11 mouse cellular contexts compared by ENCODE assay signal in the genomic region with DNA sequence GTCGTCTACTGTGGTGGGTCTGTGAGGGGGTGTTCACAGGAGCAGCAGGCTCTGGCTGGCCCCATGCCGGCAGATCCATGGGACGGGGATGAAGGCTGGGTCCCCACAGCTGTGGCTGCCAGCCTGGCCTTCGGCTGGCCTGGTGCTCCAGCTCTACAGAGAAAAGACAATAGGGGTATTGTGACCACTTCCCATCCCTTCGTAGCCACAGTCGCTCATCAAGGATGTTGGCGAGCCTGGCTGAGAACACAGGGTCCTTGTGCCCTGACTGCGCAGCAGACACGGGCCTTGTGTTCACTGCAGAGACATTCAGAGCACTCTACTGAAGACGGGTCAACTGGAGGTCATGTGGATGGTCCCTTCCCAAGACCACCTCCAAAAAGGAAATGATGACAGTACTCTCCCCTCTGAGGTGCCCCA.
DNase-seq lines count a peak whose midpoint lies in the region; ATAC-seq and TF ChIP-seq lines count a peak whose summit lies in the region.
"Had no signal": no experiment of that assay in that cellular context is flagged by ENCODE, and none has a peak within 500 bp of the region (broad histone marks: within the 10 kb centered on the region; RNA-seq: fewer than 3 reads in every experiment).

No protein-coding gene starts in this region.

- no peaks in the 10 kb centered on the region for H3K36me3 ChIP-seq in forebrain, embryonic 16.5 days (ENCODE audit: control insufficient read depth, insufficient read depth)
- H3K36me3 ChIP-seq in forebrain, embryonic 14.5 days (ENCODE audit: control insufficient read depth, insufficient read depth, low read length), result no peaks in the 10 kb centered on the region
- no peaks in the 10 kb centered on the region for H3K36me3 ChIP-seq in midbrain, postnatal 0 days (ENCODE audit: insufficient read depth, low read length)
- H3K36me3 ChIP-seq in midbrain, embryonic 14.5 days (ENCODE audit: control insufficient read depth, insufficient read depth, low read length), result no peaks in the 10 kb centered on the region
- H3K36me3 ChIP-seq in stomach, postnatal 0 days (ENCODE audit: control insufficient read depth, insufficient read depth, low read length), result no peaks in the 10 kb centered on the region

- DNase-seq in forebrain, embryonic 14.5 days (ENCODE audit: low spot score), result no peak
- peak; percentile 62 for DNase-seq in midbrain, postnatal 0 days (ENCODE audit: low spot score)
- no peak for DNase-seq in midbrain, embryonic 14.5 days
- DNase-seq in left cerebral cortex, postnatal 10 days (ENCODE audit: extremely low spot score in 1 of 2, low spot score in 2 of 2), result peak; percentile 53 to 71
- DNase-seq in stomach, postnatal 0 days (ENCODE audit: low spot score), result peak; percentile 24
- no peak for DNase-seq in lung, adult 18-20 months
- DNase-seq: thymus, adult 18-20 months had no signal

- peak; percentile 50; the same call in 1 of the 2 replicates for ATAC-seq in forebrain, embryonic 16.5 days
- no peak for ATAC-seq in forebrain, embryonic 14.5 days
- ATAC-seq in midbrain, postnatal 0 days (ENCODE audit: low FRiP score), result peak; percentile 71
- no peak; the same call in 1 of the 2 replicates for ATAC-seq in midbrain, embryonic 14.5 days (ENCODE audit: low FRiP score, low TSS enrichment)
- peak; percentile 47; the same call in 1 of the 2 replicates for ATAC-seq in stomach, postnatal 0 days (ENCODE audit: low FRiP score, low TSS enrichment)
- no peak for ATAC-seq in inflammation-experienced regulatory T-cells, adult 6 months

- H3K9ac ChIP-seq in forebrain, embryonic 16.5 days (replicated peaks; ENCODE audit: low read depth, low read length), result no peak overlapping the region
- H3K9ac ChIP-seq in forebrain, embryonic 14.5 days (ENCODE audit: low read length), result no peak overlapping the region
- no peak overlapping the region for H3K9ac ChIP-seq in midbrain, postnatal 0 days (replicated peaks; ENCODE audit: low read length, poor library complexity, severe bottlenecking)
- H3K9ac ChIP-seq in midbrain, embryonic 14.5 days (replicated peaks; ENCODE audit: low read length), result no peak overlapping the region
- no peak overlapping the region for H3K9ac ChIP-seq in stomach, postnatal 0 days (ENCODE audit: low read length)

- H3K27ac ChIP-seq in forebrain, embryonic 16.5 days (ENCODE audit: low read length), result no peak overlapping the region
- H3K27ac ChIP-seq in forebrain, embryonic 14.5 days (ENCODE audit: low read depth, low read length), result no peak overlapping the region
- no peak overlapping the region for H3K27ac ChIP-seq in midbrain, postnatal 0 days (ENCODE audit: low read depth, low read length)
- H3K27ac ChIP-seq in midbrain, embryonic 14.5 days (replicated peaks; ENCODE audit: low read depth, low read length), result no peak overlapping the region
- H3K27ac ChIP-seq in stomach, postnatal 0 days (replicated peaks), result no peak overlapping the region
- H3K27ac ChIP-seq: left cerebral cortex, adult 2 months had no signal

- TF ChIP-seq CTCF in midbrain, postnatal 0 days (IDR thresholded peaks at IDR 0.05), result no peak
- no peak for TF ChIP-seq CTCF in stomach, postnatal 0 days (IDR thresholded peaks at IDR 0.05; ENCODE audit: low read depth)

- H3K9me3 ChIP-seq in forebrain, embryonic 16.5 days (ENCODE audit: control insufficient read depth, low read length), result no peaks in the 10 kb centered on the region
- H3K9me3 ChIP-seq in forebrain, embryonic 14.5 days (replicated peaks; ENCODE audit: control insufficient read depth, low read length), result no peaks in the 10 kb centered on the region
- no peaks in the 10 kb centered on the region for H3K9me3 ChIP-seq in midbrain, postnatal 0 days (ENCODE audit: low read length)
- H3K9me3 ChIP-seq in midbrain, embryonic 14.5 days (ENCODE audit: control insufficient read depth, low read length), result no peaks in the 10 kb centered on the region
- no peaks in the 10 kb centered on the region for H3K9me3 ChIP-seq in stomach, postnatal 0 days (ENCODE audit: control insufficient read depth, low read length)

- H3K27me3 ChIP-seq in forebrain, embryonic 16.5 days (replicated peaks; ENCODE audit: control insufficient read depth, insufficient read depth, low read length), result no peaks in the 10 kb centered on the region
- H3K27me3 ChIP-seq in forebrain, embryonic 14.5 days (replicated peaks; ENCODE audit: control insufficient read depth, insufficient read depth, low read length), result no peaks in the 10 kb centered on the region
- H3K27me3 ChIP-seq in midbrain, postnatal 0 days (ENCODE audit: insufficient read depth, low read length), result no peaks in the 10 kb centered on the region
- no peaks in the 10 kb centered on the region for H3K27me3 ChIP-seq in midbrain, embryonic 14.5 days (ENCODE audit: control insufficient read depth, insufficient read depth, low read length)
- no peaks in the 10 kb centered on the region for H3K27me3 ChIP-seq in stomach, postnatal 0 days (ENCODE audit: control insufficient read depth, insufficient read depth, low read length)
- H3K27me3 ChIP-seq: CH12.LX had no signal

- no peak overlapping the region for H3K4me2 ChIP-seq in forebrain, embryonic 16.5 days (ENCODE audit: low read length)
- H3K4me2 ChIP-seq in forebrain, embryonic 14.5 days (ENCODE audit: low read length), result no peak overlapping the region
- H3K4me2 ChIP-seq in midbrain, postnatal 0 days (ENCODE audit: low read depth, low read length, poor library complexity, severe bottlenecking), result no peak overlapping the region
- no peak overlapping the region for H3K4me2 ChIP-seq in midbrain, embryonic 14.5 days (ENCODE audit: low read length)
- no peak overlapping the region for H3K4me2 ChIP-seq in stomach, postnatal 0 days (replicated peaks; ENCODE audit: low read depth)

- no peaks in the 10 kb centered on the region for H3K4me1 ChIP-seq in forebrain, embryonic 16.5 days (replicated peaks; ENCODE audit: control insufficient read depth, insufficient read depth, low read length)
- no peaks in the 10 kb centered on the region; the same call in 1 of the 2 replicates for H3K4me1 ChIP-seq in forebrain, embryonic 14.5 days (ENCODE audit: control insufficient read depth, insufficient read depth, low read length)
- H3K4me1 ChIP-seq in midbrain, postnatal 0 days (ENCODE audit: insufficient read depth, low read length), result no peaks in the 10 kb centered on the region
- H3K4me1 ChIP-seq in midbrain, embryonic 14.5 days (ENCODE audit: control insufficient read depth, insufficient read depth, low read length), result no peaks in the 10 kb centered on the region
- H3K4me1 ChIP-seq in stomach, postnatal 0 days (replicated peaks; ENCODE audit: control insufficient read depth, insufficient read depth), result no peaks in the 10 kb centered on the region

- 59% methylated on average over 10 of the region's 10 CpGs for WGBS in forebrain, embryonic 16.5 days
- WGBS in forebrain, embryonic 14.5 days, result 56% methylated on average over 10 of the region's 10 CpGs
- WGBS in midbrain, postnatal 0 days, result 74% methylated on average over 10 of the region's 10 CpGs
- WGBS in midbrain, embryonic 14.5 days, result 72% methylated on average over 10 of the region's 10 CpGs
- WGBS in stomach, postnatal 0 days, result 82% methylated on average over 10 of the region's 10 CpGs

- TF ChIP-seq EP300 in stomach, postnatal 0 days (optimal IDR thresholded peaks at IDR 0.05), result no peak

- no peak overlapping the region for H3K4me3 ChIP-seq in forebrain, embryonic 16.5 days (replicated peaks; ENCODE audit: low read length)
- H3K4me3 ChIP-seq in forebrain, embryonic 14.5 days (ENCODE audit: low read depth, low read length), result no peak overlapping the region
- H3K4me3 ChIP-seq in midbrain, postnatal 0 days (ENCODE audit: low read depth, low read length), result no peak overlapping the region
- no peak overlapping the region for H3K4me3 ChIP-seq in midbrain, embryonic 14.5 days (replicated peaks; ENCODE audit: low read depth, low read length)
- no peak overlapping the region for H3K4me3 ChIP-seq in stomach, postnatal 0 days (ENCODE audit: low read depth, low read length)
- H3K4me3 ChIP-seq: left cerebral cortex, adult 2 months had no signal

- intact Hi-C loops in left cerebral cortex, postnatal 10 days (cut with DNase I), result loop anchor here (5.0 to 10.0 kb wide), 2 partner anchors 78 to 125 kb away; no protein-coding TSS in a partner anchor

Comparison
In these comparisons a context has a peak if more than half of its experiments do, and no peak if none do; other contexts are left out.
1. ATAC-seq: peak in forebrain, embryonic 16.5 days (single experiment), midbrain, postnatal 0 days (single experiment) and stomach, postnatal 0 days (single experiment); none in forebrain, embryonic 14.5 days (single experiment), midbrain, embryonic 14.5 days (single experiment) and inflammation-experienced regulatory T-cells, adult 6 months (single experiment).
2. DNase-seq: peak in midbrain, postnatal 0 days (single experiment), left cerebral cortex, postnatal 10 days (2 of 2) and stomach, postnatal 0 days (single experiment); none in forebrain, embryonic 14.5 days (single experiment), midbrain, embryonic 14.5 days (single experiment) and lung, adult 18-20 months (0 of 2).